Mouse (Mus musculus) B cell, adult 2 months (primary cell): ENCODE measurements at regions not wholly inside any gene's neighbourhood (a gene's known extent, or its start where the extent isn't known, plus 50 kb on each side); places are given as distances from the start of the nearest gene placed in this dataset.

Source experiments
- DNase-seq, 2 experiments: peaks; one replicate each; pipeline ENCODE4 v3.0.0; 2022

GRCm38 (mm10) chr1:94217407-94217806, 165.1 kb upstream of the Pdcd1 start:
- no peak for DNase-seq

- no peak for DNase-seq
Measured at GRCm38 (mm10) chr1:94208929-94209328, 156.6 kb upstream of the Pdcd1 start.

- DNase-seq = no peak
Measured at GRCm38 (mm10) chr1:94207859-94208258, 155.5 kb upstream of the Pdcd1 start.

- no peak for DNase-seq
Measured at GRCm38 (mm10) chr1:94203281-94203680, 150.9 kb upstream of the Pdcd1 start.

GRCm38 (mm10) chr1:94183876-94184275, 131.5 kb upstream of the Pdcd1 start:
- no peak for DNase-seq

- DNase-seq = no peak
Measured at GRCm38 (mm10) chr1:94149958-94150357, 97.6 kb upstream of the Pdcd1 start.

GRCm38 (mm10) chr1:94147015-94147414, 94.7 kb upstream of the Pdcd1 start:
- DNase-seq = no peak

GRCm38 (mm10) chr1:94140518-94140917, 88.2 kb upstream of the Pdcd1 start:
- no peak for DNase-seq

- DNase-seq = no peak
Measured at GRCm38 (mm10) chr1:94139445-94140062, 87.2 kb upstream of the Pdcd1 start.

GRCm38 (mm10) chr1:94136731-94137130, 84.4 kb upstream of the Pdcd1 start:
- no peak for DNase-seq
